Mouse (Mus musculus): ENCODE data around the gene Ahctf1. TPM values are rescaled to one million over a fixed set of nuclear protein-coding genes. Genes with fewer than 3 reads are reported as not detected.

The Ahctf1 gene
- 72.1 TPM for polyA plus RNA-seq (2014; fragmentation: Illumina TruSeq; extraction: RNeasy Lipid Tissue Mini Kit (QIAGEN cat#74804); ENCODE audit: low read depth, low replicate concordance)

GRCm38 (mm10) chr1:179803513-179804139 is at the start of gene Ahctf1:
Gene Ahctf1 (minus strand): TSS chr1:179803680.

GRCm38 (mm10) chr1:179802610-179803512 is 619 bp downstream of the Ahctf1 start, which contains the start of gene Gm10518:
Gene Gm10518 (plus strand): TSS chr1:179803376.

GRCm38 (mm10) chr1:179745171-179745570 is 58.3 kb downstream of the Ahctf1 start, which contains the start of gene Kif28:
Gene Kif28 (minus strand): TSS chr1:179745271.

Other genes starting within 250 kb of the Ahctf1 start
- 51.3 TPM for gene Sccpdh, start 135.5 kb downstream of the Ahctf1 start, polyA plus RNA-seq (2014; fragmentation: Illumina TruSeq; extraction: RNeasy Lipid Tissue Mini Kit (QIAGEN cat#74804); ENCODE audit: low read depth, low replicate concordance)
- gene Kif28, start 58.4 kb downstream of the Ahctf1 start, polyA plus RNA-seq (2014; fragmentation: Illumina TruSeq; extraction: RNeasy Lipid Tissue Mini Kit (QIAGEN cat#74804); ENCODE audit: low read depth, low replicate concordance): not detected
- not detected for gene Gm10518, start 304 bp downstream of the Ahctf1 start, polyA plus RNA-seq (2014; fragmentation: Illumina TruSeq; extraction: RNeasy Lipid Tissue Mini Kit (QIAGEN cat#74804); ENCODE audit: low read depth, low replicate concordance)
- 68.1 TPM for gene Cdc42bpa, start 156.8 kb upstream of the Ahctf1 start, polyA plus RNA-seq (2014; fragmentation: Illumina TruSeq; extraction: RNeasy Lipid Tissue Mini Kit (QIAGEN cat#74804); ENCODE audit: low read depth, low replicate concordance)

Data from sigmoid colon, adult 10 weeks (tissue).